Mouse (Mus musculus) embryo, embryonic 10 days (tissue): ENCODE measurements around the gene Fut1.
A peak's percentile ranks its signal among the peaks of the same experiment; 100 is the strongest.

Experiments used
- DNase-seq: peaks from one replicate; pipeline ENCODE4 v3.0.0-alpha.2; 2015; ENCODE audit warnings: low spot score

Gene Fut1

DNA sequence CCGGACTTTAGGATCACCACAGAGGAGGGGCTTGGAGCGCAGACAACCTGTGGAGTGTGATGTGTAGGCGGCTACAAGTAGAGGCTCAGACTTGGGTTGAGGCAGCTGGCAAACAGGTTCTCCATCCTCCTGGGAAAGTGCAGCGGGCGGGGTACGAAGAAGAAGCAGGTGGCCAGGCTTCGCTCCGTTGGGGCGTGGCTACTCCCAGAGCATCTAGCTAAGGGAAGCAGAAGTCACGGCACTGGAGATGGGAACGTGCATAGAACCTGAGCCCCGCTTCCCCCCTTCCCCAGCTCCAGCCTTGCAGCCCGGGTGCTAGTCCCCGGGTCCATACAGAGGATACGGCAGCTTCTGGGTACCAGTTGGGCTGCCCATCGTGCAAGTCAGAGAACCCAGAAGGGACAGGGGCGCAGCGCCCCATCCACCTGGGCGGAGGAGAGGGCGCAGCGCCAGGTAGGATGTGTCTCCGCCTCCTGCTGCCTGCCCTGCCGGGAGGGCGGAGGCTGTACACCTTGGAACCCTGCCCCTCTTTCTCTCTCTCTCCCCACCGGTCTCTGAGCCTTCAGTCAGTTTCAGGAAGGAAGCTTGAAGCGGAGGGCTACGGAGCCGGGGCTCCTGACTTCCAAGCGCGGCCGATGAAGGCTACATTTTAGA lies at the start of gene Fut1:
Gene Fut1 (plus strand): TSS at position 248 of the 654 bp plus-strand sequence.
- peak; percentile 33 for DNase-seq

- peak; percentile 95 for DNase-seq
Observed at GRCm38 (mm10) chr7:45567780-45568516, 49.1 kb upstream of the Fut1 start.

DNA sequence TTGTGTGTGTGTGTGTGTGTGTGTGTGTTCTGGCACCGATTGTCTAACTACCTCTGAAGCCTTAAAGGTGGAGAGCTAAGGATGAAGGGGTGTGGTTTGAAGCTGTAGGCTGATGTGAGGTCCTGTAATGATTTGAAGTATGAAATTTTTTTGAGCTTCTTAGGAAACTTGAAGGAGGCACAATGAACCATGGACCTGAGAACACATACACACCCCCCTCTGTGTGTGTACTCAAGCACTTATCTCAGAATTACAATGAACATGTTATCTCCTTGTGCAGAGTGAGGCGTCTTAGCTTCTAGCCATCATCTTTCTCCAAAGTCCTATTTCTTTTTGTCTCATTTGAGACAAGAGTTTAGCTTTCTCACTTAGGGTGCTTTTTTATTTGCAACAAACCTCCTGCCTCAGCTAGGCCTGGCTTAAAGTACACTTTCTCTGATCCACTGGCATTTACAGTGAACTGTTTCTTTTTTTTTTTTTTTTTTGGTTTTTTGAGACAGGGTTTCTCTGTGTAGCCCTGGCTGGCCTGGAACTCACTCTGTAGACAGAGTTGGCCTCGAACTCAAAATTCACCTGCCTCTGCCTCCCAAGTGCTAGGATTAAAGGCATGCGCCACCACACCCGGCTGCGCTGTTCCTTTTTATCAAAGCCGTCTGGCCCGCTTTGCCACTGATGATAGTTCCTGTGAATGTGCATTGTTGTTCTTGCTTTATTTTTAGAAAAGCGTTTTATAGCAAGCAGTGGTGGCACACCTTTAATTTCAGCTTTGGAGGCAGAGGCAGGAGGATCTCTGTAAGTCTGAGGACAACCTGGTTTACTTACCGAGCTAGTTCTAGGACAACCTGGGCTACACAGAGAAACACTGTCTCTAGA lies 48.3 kb upstream of the Fut1 start:
- no peak for DNase-seq

DNA sequence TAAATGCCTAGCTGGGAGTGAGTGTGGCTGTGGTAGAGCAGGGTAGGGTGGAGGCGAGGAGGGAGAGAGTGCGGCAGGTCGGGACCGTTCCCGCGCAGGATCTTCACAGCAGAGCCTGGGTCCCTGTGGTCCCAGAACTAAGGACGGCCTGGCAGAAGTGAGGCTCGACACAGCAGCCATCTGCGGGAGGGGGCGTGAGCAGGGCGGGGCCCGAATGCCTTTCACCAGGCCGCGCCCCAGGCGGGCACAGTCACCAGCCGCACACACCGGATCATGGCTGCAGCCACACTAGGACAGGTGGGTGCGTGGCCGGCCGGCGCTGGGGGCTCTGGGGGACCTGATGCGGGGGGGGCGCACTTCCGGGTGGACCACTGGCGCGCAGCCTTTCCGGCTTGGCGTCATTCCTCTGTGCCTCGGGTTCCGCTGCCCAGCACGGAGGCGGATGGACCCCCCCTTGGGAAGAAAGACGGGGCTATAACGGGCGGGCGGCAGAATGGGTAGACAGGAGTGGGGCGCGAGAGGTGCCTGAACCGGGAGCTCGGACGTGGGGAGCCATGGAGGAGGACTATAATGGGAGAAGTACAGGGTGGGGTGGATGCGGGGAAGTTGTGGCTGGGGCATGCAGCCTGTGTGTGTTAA lies 46.9 kb upstream of the Fut1 start, which contains the start of gene Bcat2:
Gene Bcat2 (plus strand): TSS at position 51 of the 639 bp plus-strand sequence.
- DNase-seq = peak; percentile 83

- no peak for DNase-seq
Observed at GRCm38 (mm10) chr7:45571966-45572365, 45.1 kb upstream of the Fut1 start.

GRCm38 (mm10) chr7:45573954-45574353 lies 43.1 kb upstream of the Fut1 start:
- no peak for DNase-seq

- no peak for DNase-seq
Observed at GRCm38 (mm10) chr7:45574472-45575379, 42.4 kb upstream of the Fut1 start.

DNA sequence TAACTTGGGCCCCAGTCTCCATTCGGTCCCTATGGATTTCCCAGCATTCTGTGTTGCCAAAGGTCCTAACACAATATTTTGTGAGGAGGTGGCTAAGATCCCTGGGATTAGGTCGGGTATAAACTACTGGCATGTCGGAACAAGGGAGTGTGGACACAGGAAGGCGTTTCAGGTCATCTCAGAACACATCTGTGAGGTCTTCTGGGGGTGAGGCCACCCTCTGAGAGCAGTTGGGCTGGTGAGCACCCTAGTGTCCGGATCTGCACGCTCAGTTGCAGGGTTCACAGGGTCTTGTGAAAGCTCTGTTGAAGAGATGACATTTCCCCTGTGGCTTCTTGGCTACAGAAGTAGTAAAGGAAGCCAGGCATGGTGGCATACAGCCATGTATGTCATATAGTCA lies 31.2 kb upstream of the Fut1 start:
- no peak for DNase-seq

DNA sequence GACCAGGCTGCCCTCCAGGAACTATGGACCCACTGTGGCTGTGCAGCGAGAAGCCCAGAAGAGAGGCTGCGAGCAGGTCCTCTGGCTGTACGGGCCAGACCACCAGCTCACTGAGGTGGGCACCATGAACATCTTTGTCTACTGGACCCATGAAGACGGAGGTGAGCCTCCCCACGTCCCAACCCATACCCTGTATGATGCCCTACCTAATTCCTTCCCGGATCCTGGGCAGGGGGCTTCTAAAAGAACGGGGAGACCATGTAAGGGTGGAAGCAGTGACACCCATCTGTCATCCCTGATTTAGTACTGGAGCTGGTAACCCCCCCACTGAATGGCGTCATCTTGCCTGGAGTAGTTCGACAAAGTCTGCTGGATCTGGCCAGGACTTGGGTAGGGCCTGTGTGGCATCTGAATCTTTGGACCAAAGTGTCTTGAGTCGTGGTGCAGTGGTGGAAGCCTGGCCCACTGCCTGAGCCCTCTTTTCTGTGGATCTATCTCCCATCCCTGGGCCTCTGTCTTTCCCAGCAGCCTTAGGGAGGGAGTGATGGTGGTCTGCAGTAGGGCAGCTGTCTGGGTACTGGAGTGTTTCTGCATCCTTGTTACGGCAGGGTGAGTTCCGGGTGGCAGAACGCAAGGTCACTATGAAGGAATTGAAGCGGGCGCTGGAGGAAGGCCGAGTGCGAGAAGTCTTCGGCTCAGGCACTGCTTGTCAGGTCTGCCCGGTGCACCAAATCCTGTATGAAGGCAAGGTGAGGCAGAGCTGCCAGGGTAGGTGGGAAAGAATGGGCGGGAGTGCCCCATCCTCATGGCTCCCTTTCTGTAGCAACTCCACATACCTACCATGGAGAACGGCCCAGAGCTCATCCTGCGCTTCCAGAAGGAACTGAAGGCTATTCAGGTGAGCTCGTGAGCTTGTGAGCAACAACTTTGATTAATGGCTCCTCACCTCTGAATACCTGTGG lies 29.2 kb upstream of the Fut1 start:
- DNase-seq = no peak

- peak; percentile 96 for DNase-seq
Observed at GRCm38 (mm10) chr7:45589173-45589572, 27.9 kb upstream of the Fut1 start.

DNA sequence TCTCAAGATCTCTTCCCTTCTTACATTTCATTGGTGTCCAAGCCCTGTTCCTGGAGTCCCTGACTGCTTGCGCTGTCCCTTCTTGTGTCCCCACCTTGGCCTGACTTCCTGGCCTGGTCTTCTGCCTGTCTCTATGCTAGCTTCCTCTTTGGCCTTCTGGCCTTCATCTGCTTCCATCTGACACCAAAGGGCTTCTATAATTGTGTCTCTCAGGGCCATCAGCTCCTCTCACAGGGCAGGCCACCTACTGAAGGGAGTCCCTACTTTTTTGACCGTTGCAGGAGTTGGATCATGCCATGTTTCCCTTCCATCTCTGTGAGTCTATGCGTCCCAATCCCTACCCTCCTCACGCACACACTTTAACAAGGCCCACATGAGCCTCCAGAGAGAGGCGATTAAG lies 27.2 kb upstream of the Fut1 start:
- DNase-seq = no peak

- DNase-seq = peak; percentile 53
Observed at GRCm38 (mm10) chr7:45590874-45591273, 26.2 kb upstream of the Fut1 start.

- no peak for DNase-seq
Observed at GRCm38 (mm10) chr7:45591880-45592279, 25.2 kb upstream of the Fut1 start.

DNA sequence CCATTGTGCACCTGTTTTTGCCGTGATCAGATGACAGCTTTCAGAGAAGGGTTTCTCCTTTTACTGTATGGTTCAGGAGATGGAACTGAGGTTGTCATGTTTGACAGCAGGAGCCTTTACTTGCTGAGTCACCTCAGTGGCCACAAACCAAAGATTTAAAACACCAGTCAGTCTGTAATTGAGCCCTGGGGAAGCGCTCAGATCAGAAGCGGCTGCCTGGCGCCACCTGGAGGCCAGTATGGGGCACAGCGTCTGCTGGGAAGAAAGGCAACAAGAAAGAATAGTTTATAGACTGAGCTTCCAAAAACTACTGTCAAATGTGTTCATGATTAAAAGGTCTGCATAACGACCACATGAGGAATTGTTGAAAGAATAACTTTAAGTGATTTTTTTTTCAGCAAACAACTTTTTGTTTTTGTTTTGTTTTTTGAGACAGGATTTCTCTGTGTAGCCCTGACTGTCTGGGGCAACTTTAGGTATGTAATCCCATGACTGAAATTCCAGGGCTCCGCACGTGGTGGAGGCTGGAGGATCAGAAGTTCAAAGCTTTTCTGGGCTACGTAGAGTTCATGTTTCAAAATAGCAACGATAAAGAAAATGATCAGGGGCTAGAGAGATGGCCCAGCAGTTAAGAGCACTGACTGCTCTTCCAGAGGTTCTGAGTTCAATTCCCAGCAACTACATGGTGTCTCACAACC lies 23.8 kb upstream of the Fut1 start:
- peak; percentile 81 for DNase-seq

- DNase-seq = no peak
Observed at GRCm38 (mm10) chr7:45595176-45595575, 21.9 kb upstream of the Fut1 start.

DNA sequence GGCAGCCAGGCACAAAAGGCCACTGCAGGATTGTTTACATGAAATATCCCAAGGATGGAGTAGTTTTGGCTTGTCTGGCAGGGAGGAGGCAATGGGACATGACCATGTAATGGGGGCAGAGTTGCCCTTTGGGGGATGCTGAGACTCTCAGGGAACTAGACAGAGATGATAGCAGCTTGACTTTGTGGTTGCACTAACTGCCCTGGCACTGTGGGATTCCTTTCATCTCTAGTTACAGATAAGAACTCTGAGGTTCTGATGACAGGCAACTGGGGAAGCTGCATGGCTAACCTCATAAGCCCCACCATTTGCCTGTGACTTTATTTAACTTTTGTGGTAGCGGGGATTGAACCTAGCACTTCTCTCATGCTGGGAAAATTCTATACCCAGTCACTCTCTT lies 21.0 kb upstream of the Fut1 start:
- DNase-seq = no peak

- no peak for DNase-seq
Observed at GRCm38 (mm10) chr7:45597013-45597412, 20.1 kb upstream of the Fut1 start.

DNA sequence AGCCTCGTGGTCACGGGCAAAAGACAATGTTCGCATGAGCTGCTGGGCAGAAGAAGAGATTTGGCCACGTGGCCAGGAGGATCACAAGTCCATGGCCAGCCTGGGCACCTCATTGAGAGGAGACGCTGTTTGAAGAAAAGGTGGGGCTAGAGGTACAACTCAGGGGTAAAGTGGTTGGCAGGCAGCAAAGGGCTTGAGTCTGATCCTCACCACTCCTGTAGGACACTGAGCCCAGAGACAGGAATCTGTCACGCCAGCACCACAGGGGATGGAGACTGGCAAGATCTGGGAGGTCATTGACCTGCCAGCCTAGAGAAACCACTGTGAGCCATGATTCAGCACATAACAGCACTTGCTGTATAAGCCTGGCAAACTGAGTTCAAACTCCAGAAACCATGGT lies 19.6 kb upstream of the Fut1 start:
- no peak for DNase-seq
